Comparison of ENCODE assay signal across 9 mouse cellular contexts in genomic region chr10:128703895-128704294, GRCm38 (mm10). TPM values are rescaled to one million over a fixed set of nuclear protein-coding genes. Genes with fewer than 3 reads are reported as not detected.
DNase-seq lines count a peak whose midpoint lies in the region; ATAC-seq lines count a peak whose summit lies in the region.
"Had no signal": no experiment of that assay in that cellular context is flagged by ENCODE, and none has a peak within 500 bp of the region (broad histone marks: within the 10 kb centered on the region; RNA-seq: fewer than 3 reads in every experiment).

TSS of gene Pmel (plus strand) at chr10:128704195.

- peak within 1 kb of the TSS; percentile 75 for H3K4me3 ChIP-seq in kidney, embryonic 14.5 days (ENCODE audit: low read length)
- peak within 1 kb of the TSS; percentile 61 for H3K4me3 ChIP-seq in hindbrain, embryonic 16.5 days (ENCODE audit: low read length)
- H3K4me3 ChIP-seq in midbrain, embryonic 16.5 days (ENCODE audit: low read depth, low read length): peak within 1 kb of the TSS; percentile 51

- no peak for ATAC-seq in kidney, embryonic 14.5 days (ENCODE audit: low FRiP score, low TSS enrichment)
- no peak for ATAC-seq in hindbrain, embryonic 16.5 days
- ATAC-seq in midbrain, embryonic 16.5 days: no peak

- no peaks in the 10 kb centered on the region for H3K27me3 ChIP-seq in kidney, embryonic 14.5 days (ENCODE audit: control insufficient read depth, insufficient read depth, low read length)
- H3K27me3 ChIP-seq in hindbrain, embryonic 16.5 days (replicated peaks; ENCODE audit: control insufficient read depth, insufficient read depth, low read length): no peaks in the 10 kb centered on the region; the same call in 1 of the 2 replicates
- no peaks in the 10 kb centered on the region for H3K27me3 ChIP-seq in midbrain, embryonic 16.5 days (ENCODE audit: control insufficient read depth, insufficient read depth, low read depth, low read length)

- 8% methylated on average over 4 of the region's 4 CpGs for WGBS in kidney, embryonic 14.5 days
- 26% methylated on average over 4 of the region's 4 CpGs for WGBS in hindbrain, embryonic 16.5 days
- WGBS in midbrain, embryonic 16.5 days: 22% methylated on average over 4 of the region's 4 CpGs

- no peaks in the 10 kb centered on the region for H3K9me3 ChIP-seq in kidney, embryonic 14.5 days (ENCODE audit: control insufficient read depth, low read length)
- H3K9me3 ChIP-seq in hindbrain, embryonic 16.5 days (ENCODE audit: control insufficient read depth, low read length): no peaks in the 10 kb centered on the region
- H3K9me3 ChIP-seq in midbrain, embryonic 16.5 days (replicated peaks; ENCODE audit: control insufficient read depth, low read length, poor library complexity, severe bottlenecking): no peaks in the 10 kb centered on the region

- peak within 1 kb of the TSS; percentile 76 for H3K9ac ChIP-seq in kidney, embryonic 14.5 days (ENCODE audit: low read depth, low read length)
- H3K9ac ChIP-seq in hindbrain, embryonic 16.5 days (ENCODE audit: low read depth, low read length): peak within 1 kb of the TSS; percentile 59
- peak within 1 kb of the TSS; percentile 59 for H3K9ac ChIP-seq in midbrain, embryonic 16.5 days (ENCODE audit: low read depth, low read length)

- intact Hi-C loops in gastrocnemius, postnatal 36 days (cut with DNase I): loop anchor here (5.0 kb wide), 1 partner anchor 38 kb away; the partner anchor contains the start of gene Dgka
- intact Hi-C loops in left cerebral cortex, postnatal 4 days (cut with DNase I): no loop called here

- peaks cover 40% of the 10 kb centered on the region for H3K36me3 ChIP-seq in kidney, embryonic 14.5 days (ENCODE audit: control insufficient read depth, insufficient read depth, low read length)
- no peaks in the 10 kb centered on the region for H3K36me3 ChIP-seq in hindbrain, embryonic 16.5 days (ENCODE audit: control insufficient read depth, insufficient read depth, low read length)
- no peaks in the 10 kb centered on the region for H3K36me3 ChIP-seq in midbrain, embryonic 16.5 days (ENCODE audit: control insufficient read depth, insufficient read depth, low read length)

- peak within 1 kb of the TSS; percentile 97 for H3K27ac ChIP-seq in kidney, embryonic 14.5 days (ENCODE audit: low read depth, low read length)
- peak within 1 kb of the TSS; percentile 79 for H3K27ac ChIP-seq in hindbrain, embryonic 16.5 days (ENCODE audit: low read depth, low read length)
- H3K27ac ChIP-seq in midbrain, embryonic 16.5 days (ENCODE audit: low read length): peak within 1 kb of the TSS; percentile 60; the same call in 1 of the 2 replicates

- H3K4me2 ChIP-seq in kidney, embryonic 14.5 days (replicated peaks; ENCODE audit: low read depth, low read length): peak within 1 kb of the TSS; percentile 66
- peak within 1 kb of the TSS; percentile 87 for H3K4me2 ChIP-seq in hindbrain, embryonic 16.5 days (ENCODE audit: low read length)
- peak within 1 kb of the TSS; percentile 88 for H3K4me2 ChIP-seq in midbrain, embryonic 16.5 days (ENCODE audit: low read length)

- DNase-seq in kidney, adult 18-20 months: no peak
- peak; percentile 20 for DNase-seq in c-Kit-positive CD71-positive TER-119-positive erythroid progenitor cells, embryonic 14.5 days (ENCODE audit: low spot score)
- DNase-seq in gastrocnemius, postnatal 36 days: no peak
- no peak for DNase-seq in cerebellum, postnatal 25 days
- no peak for DNase-seq in left cerebral cortex, postnatal 4 days
- DNase-seq: kidney, adult 9 months had no signal

- H3K4me1 ChIP-seq in kidney, embryonic 14.5 days (ENCODE audit: control insufficient read depth, insufficient read depth, low read length): peaks cover 8% of the 10 kb centered on the region; the same call in 1 of the 2 replicates
- peaks cover 11% of the 10 kb centered on the region for H3K4me1 ChIP-seq in hindbrain, embryonic 16.5 days (ENCODE audit: control insufficient read depth, insufficient read depth, low read depth, low read length)
- peaks cover 4% of the 10 kb centered on the region; the same call in 1 of the 2 replicates for H3K4me1 ChIP-seq in midbrain, embryonic 16.5 days (ENCODE audit: control insufficient read depth, insufficient read depth, low read length)

RNA-seq across cellular contexts. Expression of gene Pmel, which starts in this region (rescaled TPM):
- polyA plus RNA-seq in kidney, embryonic 14.5 days (2014; fragmentation: Nextera tagmentation; extraction: Ambion mirVana): 1.0 and 2.6 TPM in 2 replicates
- polyA plus RNA-seq in hindbrain, embryonic 16.5 days (2015; fragmentation: Nextera tagmentation; extraction: Ambion mirVana): 0.83 and 0.97 TPM in 2 replicates
- polyA plus RNA-seq in midbrain, embryonic 16.5 days (2015; fragmentation: Nextera tagmentation; extraction: Ambion mirVana): 0.37 and 0.77 TPM in 2 replicates
- total RNA-seq in gastrocnemius, postnatal 36 days (2021): under 1 TPM in 1 of 2 experiments, not detected in 1; 0.22 TPM
- 1 to 10 TPM in 1 of 2 experiments, under 1 TPM in 1; 0.50 to 1.6 TPM for total RNA-seq in left cerebral cortex, postnatal 4 days (2021)
